Mouse (Mus musculus) right cerebral cortex, postnatal 4 days (tissue): ENCODE results near the gene Serp2.

Source experiments
- DNase-seq: peaks from one replicate; pipeline ENCODE4 v3.0.0-alpha.2; 2022

Gene Serp2

GRCm38 (mm10) chr14:76556852-76557208 lies at the start of gene Serp2:
Gene Serp2 (minus strand): TSS chr14:76556889.
- DNase-seq = no peak

GRCm38 (mm10) chr14:76605931-76606534 lies 49.3 kb upstream of the Serp2 start:
- no peak for DNase-seq

- DNase-seq = no peak
Observed at GRCm38 (mm10) chr14:76604012-76604411, 47.3 kb upstream of the Serp2 start.

GRCm38 (mm10) chr14:76601654-76602053 lies 45.0 kb upstream of the Serp2 start:
- no peak for DNase-seq

GRCm38 (mm10) chr14:76600391-76600790 lies 43.7 kb upstream of the Serp2 start:
- no peak for DNase-seq

- DNase-seq = no peak
Observed at GRCm38 (mm10) chr14:76599706-76600105, 43.0 kb upstream of the Serp2 start.

GRCm38 (mm10) chr14:76598518-76599216 lies 42.0 kb upstream of the Serp2 start:
- DNase-seq = no peak

- no peak for DNase-seq
Observed at GRCm38 (mm10) chr14:76597751-76598150, 41.1 kb upstream of the Serp2 start.

- DNase-seq = no peak
Observed at GRCm38 (mm10) chr14:76595048-76595859, 38.6 kb upstream of the Serp2 start.

- no peak for DNase-seq
Observed at GRCm38 (mm10) chr14:76594351-76594885, 37.7 kb upstream of the Serp2 start.

GRCm38 (mm10) chr14:76593630-76594193 lies 37.0 kb upstream of the Serp2 start:
- DNase-seq = no peak

- no peak for DNase-seq
Observed at GRCm38 (mm10) chr14:76592721-76593120, 36.0 kb upstream of the Serp2 start.

GRCm38 (mm10) chr14:76592090-76592489 lies 35.4 kb upstream of the Serp2 start:
- no peak for DNase-seq

GRCm38 (mm10) chr14:76590134-76590533 lies 33.4 kb upstream of the Serp2 start:
- no peak for DNase-seq

- no peak for DNase-seq
Observed at GRCm38 (mm10) chr14:76589671-76590070, 33.0 kb upstream of the Serp2 start.

- no peak for DNase-seq
Observed at GRCm38 (mm10) chr14:76585831-76586405, 29.2 kb upstream of the Serp2 start.

- DNase-seq = no peak
Observed at GRCm38 (mm10) chr14:76583985-76584384, 27.3 kb upstream of the Serp2 start.

- DNase-seq = no peak
Observed at GRCm38 (mm10) chr14:76581974-76582922, 25.6 kb upstream of the Serp2 start.

- DNase-seq = no peak
Observed at GRCm38 (mm10) chr14:76579660-76580061, 23.0 kb upstream of the Serp2 start.

- DNase-seq = no peak
Observed at GRCm38 (mm10) chr14:76577840-76578239, 21.2 kb upstream of the Serp2 start.

- no peak for DNase-seq
Observed at GRCm38 (mm10) chr14:76570292-76570691, 13.6 kb upstream of the Serp2 start.
